Mouse (Mus musculus): ENCODE data around the gene Slc36a2.
A peak's percentile ranks its signal among the peaks of the same experiment; 100 is the strongest.

The Slc36a2 gene

DNA sequence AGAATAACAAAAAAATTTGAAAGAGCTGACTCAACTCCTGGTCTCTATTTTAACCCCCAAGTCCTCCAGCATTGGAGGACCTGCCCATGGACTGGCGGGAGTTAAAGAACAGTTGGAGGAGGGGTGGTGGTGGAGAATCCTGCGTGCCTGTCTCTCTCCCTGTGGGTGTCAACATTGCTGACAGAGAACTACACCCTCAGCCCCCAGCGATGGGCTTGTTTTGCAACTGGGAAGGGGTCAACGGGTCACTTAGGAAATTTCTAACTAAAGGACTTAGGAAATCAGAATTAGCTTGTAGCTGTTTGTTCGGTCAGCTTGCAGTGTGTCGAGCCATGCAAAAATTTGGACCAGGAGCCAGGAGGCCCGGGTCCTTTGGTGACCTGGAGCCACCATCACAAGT is 1.8 kb downstream of the Slc36a2 start:
- DNase-seq: no peak

DNA sequence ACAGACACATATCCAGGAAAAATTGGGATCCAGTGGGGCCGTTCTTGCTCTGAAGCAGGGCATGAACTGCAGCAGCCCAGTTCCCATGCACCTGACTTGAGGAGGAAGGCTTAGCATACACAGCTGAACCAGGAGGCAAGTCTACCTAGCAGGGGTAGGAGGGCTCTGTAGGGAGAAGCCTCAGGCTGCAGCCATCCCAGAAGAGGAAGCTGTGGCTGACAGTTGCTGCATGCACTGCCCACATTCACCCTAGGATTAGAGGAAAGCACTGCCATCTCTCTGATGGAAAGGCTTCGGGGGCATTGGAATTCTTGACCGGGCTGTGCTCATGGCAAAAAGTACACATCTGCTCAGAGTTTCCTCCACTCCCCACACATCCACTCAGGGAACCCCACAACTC is 5.0 kb downstream of the Slc36a2 start:
- no peak for DNase-seq

DNA sequence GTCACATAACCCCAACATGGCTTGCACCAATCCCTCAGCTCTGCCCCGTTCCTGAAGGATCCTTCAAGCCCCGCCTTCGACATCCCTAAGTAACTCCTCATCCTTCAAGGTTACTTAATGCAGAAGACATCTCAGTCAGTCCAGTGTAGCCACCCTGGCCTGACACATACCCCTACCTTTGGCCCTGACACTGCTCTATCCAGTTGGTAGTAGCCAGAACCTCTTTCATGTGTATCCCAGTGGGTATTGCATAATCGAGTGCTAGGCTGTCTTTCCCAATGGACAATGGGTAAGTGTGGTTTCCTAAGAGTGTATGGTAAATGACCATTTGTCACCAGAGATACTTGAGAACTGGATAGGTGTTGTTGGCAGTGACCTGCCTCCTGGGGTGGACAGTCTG is 6.0 kb downstream of the Slc36a2 start:
- no peak for DNase-seq

DNA sequence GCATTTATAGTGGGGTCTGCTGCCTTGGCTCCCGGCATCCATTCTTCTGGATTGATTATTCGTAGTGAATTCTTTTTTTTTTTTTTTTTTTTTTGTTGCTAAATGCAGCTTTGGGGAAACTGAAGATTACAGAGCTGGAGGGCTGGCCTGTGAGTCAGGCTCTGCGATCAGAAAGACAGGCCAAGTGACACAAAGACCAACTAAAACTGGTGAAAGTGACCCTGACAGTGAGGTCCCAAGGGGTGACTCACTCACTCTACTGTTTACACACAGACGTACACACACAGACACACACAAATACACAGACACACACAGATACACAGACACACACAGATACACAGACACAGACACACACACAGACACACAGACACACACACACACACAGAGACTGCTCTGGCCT is 14.4 kb downstream of the Slc36a2 start:
- no peak for DNase-seq

GRCm38 (mm10) chr11:55168914-55169313 is 16.0 kb downstream of the Slc36a2 start:
- DNase-seq: no peak

- DNase-seq: no peak
Measured at GRCm38 (mm10) chr11:55168504-55168903, 16.4 kb downstream of the Slc36a2 start.

- no peak for DNase-seq
Measured at GRCm38 (mm10) chr11:55165748-55166147, 19.1 kb downstream of the Slc36a2 start.

DNA sequence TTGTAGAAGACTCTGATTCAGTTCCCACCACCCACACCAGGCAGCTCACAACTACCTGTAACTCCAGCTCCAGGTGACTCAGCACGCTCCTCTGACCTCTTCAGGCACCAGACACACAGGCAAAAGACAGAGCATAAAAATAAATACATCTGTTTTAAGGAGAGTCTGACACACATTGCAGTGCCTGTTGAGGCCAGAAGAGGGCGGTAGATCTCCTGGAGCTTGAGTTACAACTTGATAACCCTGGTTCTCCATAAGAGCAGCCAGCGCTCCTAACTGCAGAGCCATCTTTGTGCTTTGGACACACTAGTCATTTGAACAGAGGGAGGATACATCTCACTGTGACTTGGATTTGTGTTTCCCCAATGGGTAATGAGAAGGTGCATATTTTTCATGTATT is 20.2 kb downstream of the Slc36a2 start:
- DNase-seq: peak; percentile 48 to 51

- peak; percentile 58 for DNase-seq
Measured at GRCm38 (mm10) chr11:55162670-55163069, 22.2 kb downstream of the Slc36a2 start.

DNA sequence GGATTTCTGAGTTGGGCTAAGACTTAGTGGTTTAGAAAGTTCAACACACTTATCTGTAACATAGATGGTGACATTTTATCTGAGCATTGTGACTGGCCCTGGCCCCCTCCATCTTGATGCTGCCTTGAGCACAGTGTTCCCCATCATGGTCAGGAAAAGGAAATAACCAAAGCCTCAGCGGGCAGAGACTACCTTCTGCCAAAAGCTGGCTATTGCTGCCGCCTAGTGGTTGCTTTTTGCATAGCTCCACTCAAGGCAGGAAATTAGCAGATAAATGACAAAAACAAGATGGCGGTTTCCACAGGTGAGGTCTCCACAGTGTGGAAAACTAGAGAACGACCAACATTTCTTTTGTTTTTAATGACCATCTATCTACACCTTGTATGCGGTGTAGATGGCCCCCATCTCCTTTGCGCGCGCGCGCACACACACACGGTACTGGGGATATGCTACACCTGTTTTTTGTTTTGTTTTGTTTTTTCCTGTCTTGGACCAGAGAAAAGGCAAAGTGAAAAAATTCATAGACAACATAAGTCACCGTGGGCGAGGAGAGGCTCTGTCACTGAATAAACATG is 26.0 kb downstream of the Slc36a2 start:
- peak; percentile 79 to 85 for DNase-seq

DNA sequence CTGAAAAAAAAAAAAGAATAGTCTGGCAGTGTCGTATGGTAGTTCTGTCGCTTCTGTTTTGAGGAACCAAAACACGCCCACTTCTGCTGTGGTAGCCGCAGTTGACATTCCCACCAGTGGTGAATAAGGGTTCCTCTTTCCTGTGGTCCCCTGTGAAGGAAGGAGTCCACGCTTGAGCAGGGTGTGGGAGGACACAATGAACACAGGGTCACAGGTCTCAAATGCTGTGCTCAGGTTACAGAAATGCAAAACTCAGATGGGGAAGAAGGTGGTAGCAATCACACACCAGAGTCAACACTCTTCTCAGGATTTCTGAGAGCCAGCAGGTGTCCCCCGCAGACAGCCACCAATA is 29.8 kb downstream of the Slc36a2 start:
- no peak for DNase-seq

DNA sequence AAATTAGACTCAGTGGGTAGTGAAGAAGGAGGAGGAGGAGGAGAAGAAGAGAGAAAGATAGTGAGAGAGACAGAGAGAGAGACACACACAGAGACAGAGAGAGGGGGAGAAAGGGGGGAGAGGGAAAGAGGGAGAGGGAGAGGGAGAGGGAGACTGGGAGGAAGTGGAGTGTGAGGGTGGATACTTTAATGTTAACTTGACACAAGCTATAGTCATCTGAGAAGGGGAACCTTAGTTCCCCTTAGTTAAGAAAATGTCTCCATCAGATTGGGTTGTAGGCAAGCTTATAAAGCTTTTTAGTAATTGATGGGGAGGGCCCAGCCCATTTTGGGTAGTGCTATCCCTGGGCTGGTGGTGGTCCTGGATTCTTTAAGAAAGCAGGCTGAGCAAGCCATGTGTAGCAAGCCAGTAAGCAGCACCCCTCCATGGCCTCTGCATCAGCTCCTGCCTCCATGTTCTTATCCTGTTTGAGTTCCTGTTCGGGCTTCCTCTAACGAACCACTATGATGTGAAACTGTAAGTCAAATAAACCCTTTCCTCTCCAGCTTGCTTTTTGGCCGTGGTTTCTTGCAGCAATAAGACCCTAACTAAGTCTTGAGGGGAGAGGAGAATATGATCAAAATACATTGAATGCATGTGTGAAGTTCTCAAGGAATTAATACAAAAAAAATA is 30.3 kb downstream of the Slc36a2 start:
- no peak for DNase-seq

DNA sequence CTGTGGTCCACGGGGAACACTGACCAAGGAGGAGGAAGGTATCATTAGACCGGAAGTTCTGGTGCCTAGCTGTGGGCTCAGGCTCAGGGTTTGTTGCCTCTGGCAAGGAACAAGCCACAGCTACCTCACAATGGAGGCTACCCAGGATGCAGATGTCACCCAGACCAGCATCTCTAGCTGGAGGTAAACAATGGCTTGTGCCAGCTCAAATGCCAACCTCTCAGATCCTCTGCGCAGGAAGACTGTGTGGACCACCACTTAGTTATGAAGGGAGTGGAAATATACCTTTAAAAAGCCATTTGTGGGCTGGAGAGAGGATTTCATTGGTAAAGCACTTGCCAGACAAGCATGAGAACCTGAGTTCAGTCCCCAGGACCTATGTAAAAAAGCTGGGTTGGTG is 33.3 kb downstream of the Slc36a2 start, which contains the start of gene Slc36a3:
Gene Slc36a3 (minus strand): TSS at position 101 of the 400 bp plus-strand sequence.
- no peak for DNase-seq

DNA sequence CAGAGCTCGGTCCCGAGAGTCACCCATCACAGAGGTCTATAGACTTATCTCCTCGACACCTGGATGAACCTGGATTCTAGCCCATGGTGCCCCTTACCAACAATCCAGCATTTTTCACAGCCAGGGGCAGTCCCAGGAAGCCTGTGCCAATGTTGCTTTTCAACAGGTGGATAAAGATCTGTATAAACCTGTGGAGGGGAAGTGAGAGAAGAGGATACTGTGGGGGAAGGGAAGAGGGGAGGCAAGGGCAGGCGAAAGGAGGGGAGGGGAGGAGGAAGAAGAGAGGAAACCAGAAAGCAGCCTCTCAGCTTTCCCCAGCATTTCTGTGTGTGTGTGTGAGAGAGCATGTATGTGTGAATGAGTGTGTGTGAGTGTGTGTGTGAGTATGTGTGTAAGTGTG is 36.4 kb downstream of the Slc36a2 start:
- DNase-seq: no peak

DNA sequence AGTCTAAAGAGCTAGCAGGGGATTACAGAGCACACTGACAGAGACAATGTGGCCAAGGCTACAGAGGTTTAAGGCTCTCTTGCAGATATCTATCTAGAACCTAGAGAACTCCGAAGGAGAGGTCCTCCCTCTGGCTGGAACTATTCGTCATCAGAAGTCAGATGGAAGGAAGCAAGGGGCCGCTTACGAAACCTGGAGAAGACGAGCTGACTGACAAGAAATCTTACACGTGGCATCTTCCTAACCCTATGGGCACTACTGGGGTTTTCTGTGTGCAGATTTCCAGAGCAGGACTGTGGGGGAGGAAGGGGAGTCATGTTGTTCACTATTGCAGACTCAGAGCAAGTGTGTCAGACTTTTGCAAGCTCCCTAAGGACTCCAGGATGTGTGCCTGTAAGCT is 37.5 kb downstream of the Slc36a2 start:
- no peak for DNase-seq

- no peak for DNase-seq
Measured at GRCm38 (mm10) chr11:55146855-55147254, 38.0 kb downstream of the Slc36a2 start.

DNA sequence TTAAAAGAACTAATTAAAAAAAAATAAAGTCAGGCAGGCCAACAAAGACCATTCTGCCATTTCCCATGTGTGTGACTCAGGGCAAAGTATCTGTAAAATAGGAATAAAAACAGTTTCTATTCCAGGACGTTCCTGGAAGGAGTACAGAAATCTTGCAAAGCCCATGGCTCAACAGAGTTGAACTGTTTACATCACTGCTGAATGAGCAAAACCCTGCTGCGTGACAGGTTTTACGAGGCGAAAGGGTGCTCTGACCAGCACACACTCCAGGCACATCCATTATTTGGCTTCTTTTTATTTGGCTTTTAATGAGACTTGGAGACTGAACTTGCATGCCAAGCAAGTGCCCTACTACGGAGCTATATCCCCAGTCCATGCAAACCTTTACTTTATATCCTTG is 40.9 kb downstream of the Slc36a2 start:
- DNase-seq: no peak

DNA sequence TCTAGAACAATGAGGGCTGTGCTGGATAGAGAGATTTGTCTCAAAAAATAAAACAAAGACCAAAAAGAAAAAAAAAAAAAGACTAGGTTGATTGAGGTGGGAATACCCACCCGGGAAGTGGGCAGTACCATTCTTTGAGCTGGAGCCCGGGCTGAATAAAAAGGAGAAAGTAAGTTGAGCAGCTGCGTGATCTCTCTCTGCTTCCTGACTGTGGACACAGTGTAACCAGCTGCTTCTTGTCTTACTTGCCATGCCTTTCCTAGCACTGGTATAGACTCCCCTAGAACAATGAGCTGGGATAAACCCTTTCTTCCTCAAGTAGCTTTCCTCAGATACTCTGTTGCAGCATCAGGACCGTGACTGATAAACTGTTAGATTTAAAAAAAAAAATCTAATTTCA is 43.4 kb downstream of the Slc36a2 start:
- DNase-seq: no peak

- DNase-seq: no peak
Measured at GRCm38 (mm10) chr11:55137646-55138045, 47.2 kb downstream of the Slc36a2 start.

- DNase-seq: no peak
Measured at GRCm38 (mm10) chr11:55136770-55137547, 47.9 kb downstream of the Slc36a2 start.

GRCm38 (mm10) chr11:55134871-55135270 is 50.0 kb downstream of the Slc36a2 start:
- no peak for DNase-seq

GRCm38 (mm10) chr11:55134407-55134806 is 50.5 kb downstream of the Slc36a2 start:
- DNase-seq: no peak

DNA sequence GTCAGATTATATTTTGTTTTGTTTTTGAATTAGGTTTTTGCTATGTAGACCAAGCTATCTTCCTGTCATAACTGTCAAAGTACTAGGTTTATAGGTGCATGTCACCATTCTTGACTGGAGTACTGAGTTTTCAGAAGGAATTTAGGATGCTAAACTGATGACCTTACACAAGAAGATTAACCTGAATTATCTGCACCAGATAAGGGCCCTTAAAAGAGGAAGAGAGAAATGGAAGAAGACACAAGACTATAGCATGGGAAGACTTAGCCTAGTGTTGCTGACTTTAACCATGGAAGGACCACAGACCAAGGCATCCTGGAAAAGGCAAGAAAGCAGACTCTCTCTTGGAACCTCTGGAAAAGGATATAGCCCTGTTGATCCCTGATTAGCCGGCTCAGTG is 51.7 kb downstream of the Slc36a2 start:
- DNase-seq: no peak

GRCm38 (mm10) chr11:55131946-55132345 is 52.9 kb downstream of the Slc36a2 start:
- DNase-seq: no peak
